ENCODE assay signal across 8 mouse cellular contexts in the genomic region with DNA sequence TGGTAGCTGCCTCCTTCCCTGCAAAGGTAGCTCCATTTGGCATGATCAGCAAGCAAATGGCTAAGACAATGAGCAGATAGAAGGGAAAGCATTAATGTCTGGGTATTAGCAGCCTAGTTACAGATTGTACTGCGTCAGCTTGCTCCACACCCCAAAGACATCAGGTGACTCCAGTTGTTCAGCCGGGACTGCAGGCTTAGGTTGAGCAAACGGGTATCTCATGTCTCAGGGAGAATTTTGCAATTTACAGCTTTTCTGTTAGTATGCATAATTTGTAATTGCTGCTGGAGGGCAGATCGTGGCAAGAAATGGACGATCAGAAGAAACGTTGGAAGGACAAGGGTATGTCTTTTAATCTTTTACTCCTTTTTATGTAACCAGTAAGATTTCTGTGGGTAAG. TPM values are rescaled to one million over a fixed set of nuclear protein-coding genes. Genes with fewer than 3 reads are reported as not detected.
DNase-seq lines count a peak whose midpoint lies in the region; ATAC-seq lines count a peak whose summit lies in the region.

No protein-coding gene starts in this region.

- H3K4me1 ChIP-seq in heart, embryonic 14.5 days (ENCODE audit: control insufficient read depth in 2 of 2, insufficient read depth in 2 of 2, low read length in 2 of 2), result peaks cover 3 to 8% of the 10 kb centered on the region in 2 experiments; a peak in 3 of 4 replicates
- peaks cover 7% of the 10 kb centered on the region for H3K4me1 ChIP-seq in stomach, embryonic 15.5 days
- 0 out of 2 replicates have a peak, but pooled peaks cover 6% of the 10 kb centered on the region for H3K4me1 ChIP-seq in forebrain, embryonic 13.5 days

- H3K4me3 ChIP-seq in heart, embryonic 14.5 days (ENCODE audit: control insufficient read depth in 1 of 2, insufficient read depth in 1 of 2, low read depth in 1 of 2, low read length in 2 of 2), result no peak overlapping the region
- no peak overlapping the region for H3K4me3 ChIP-seq in stomach, embryonic 15.5 days (replicated peaks)
- H3K4me3 ChIP-seq in forebrain, embryonic 13.5 days, result no peak overlapping the region

- no peak for DNase-seq in heart, postnatal 4 days
- DNase-seq in ZHBTc4 (ENCODE audit: low read depth, low spot score), result peak; percentile 26
- DNase-seq in gastrocnemius, postnatal 25 days, result peak; percentile 21
- peak; percentile 28 to 53 for DNase-seq in left cerebral cortex, postnatal 36 days (ENCODE audit: low spot score in 2 of 2)
- no peak for DNase-seq in testis, postnatal 14 days (ENCODE audit: low spot score)

- no peaks in the 10 kb centered on the region for H3K27me3 ChIP-seq in heart, embryonic 14.5 days (ENCODE audit: control insufficient read depth, insufficient read depth, low read length)
- no peaks in the 10 kb centered on the region for H3K27me3 ChIP-seq in stomach, embryonic 15.5 days (replicated peaks)
- no peaks in the 10 kb centered on the region for H3K27me3 ChIP-seq in forebrain, embryonic 13.5 days

- no peak overlapping the region for H3K27ac ChIP-seq in heart, embryonic 14.5 days (replicated peaks in 1 of 2; ENCODE audit: control insufficient read depth in 1 of 2, insufficient read depth in 1 of 2, low read depth in 2 of 2, low read length in 2 of 2)
- H3K27ac ChIP-seq in stomach, embryonic 15.5 days, result no peak overlapping the region
- H3K27ac ChIP-seq in forebrain, embryonic 13.5 days, result no peak overlapping the region

- peaks cover 19% of the 10 kb centered on the region for H3K36me3 ChIP-seq in heart, embryonic 14.5 days (ENCODE audit: control insufficient read depth, insufficient read depth, low read length)
- H3K36me3 ChIP-seq in stomach, embryonic 15.5 days, result no peaks in the 10 kb centered on the region
- H3K36me3 ChIP-seq in forebrain, embryonic 13.5 days (ENCODE audit: poor library complexity, severe bottlenecking), result peaks cover 12% of the 10 kb centered on the region

- 66% methylated on average over 6 of the region's 6 CpGs for WGBS in heart, embryonic 14.5 days
- WGBS in stomach, embryonic 15.5 days, result 24% methylated on average over 6 of the region's 6 CpGs
- 76% methylated on average over 6 of the region's 6 CpGs for WGBS in forebrain, embryonic 13.5 days

- intact Hi-C loops in left cerebral cortex, postnatal 36 days (cut with DNase I), result loop anchor here (5.0 to 10.0 kb wide), 2 partner anchors 69 to 376 kb away; no protein-coding TSS in a partner anchor

- no peaks in the 10 kb centered on the region for H3K9me3 ChIP-seq in heart, embryonic 14.5 days (ENCODE audit: control insufficient read depth, low read length)
- H3K9me3 ChIP-seq in stomach, embryonic 15.5 days, result no peaks in the 10 kb centered on the region
- H3K9me3 ChIP-seq in forebrain, embryonic 13.5 days (replicated peaks), result no peaks in the 10 kb centered on the region

- H3K4me2 ChIP-seq in heart, embryonic 14.5 days (ENCODE audit: low read length), result 0 out of 2 replicates have a peak overlapping the region, but pooled peaks have one; percentile 15
- H3K4me2 ChIP-seq in stomach, embryonic 15.5 days, result peak overlapping the region; percentile 9; the same call in 1 of the 2 replicates
- no peak overlapping the region for H3K4me2 ChIP-seq in forebrain, embryonic 13.5 days

- H3K9ac ChIP-seq in heart, embryonic 14.5 days (ENCODE audit: low read length), result no peak overlapping the region
- H3K9ac ChIP-seq in stomach, embryonic 15.5 days, result no peak overlapping the region
- no peak overlapping the region for H3K9ac ChIP-seq in forebrain, embryonic 13.5 days

- ATAC-seq in heart, embryonic 14.5 days (ENCODE audit: insufficient number of reproducible peaks, insufficient read depth, low FRiP score, low read depth), result no peak
- ATAC-seq in stomach, embryonic 15.5 days (ENCODE audit: insufficient read depth, low FRiP score, low read depth), result no peak
- no peak for ATAC-seq in forebrain, embryonic 13.5 days

RNA-seq across cellular contexts. Expression of gene Rtn4, which starts 25.8 kb away (rescaled TPM):
- 57.1 and 68.3 TPM in 2 replicates for polyA plus RNA-seq in heart, embryonic 14.5 days (2014; fragmentation: Nextera tagmentation; extraction: Ambion mirVana)
- 100 to 1,000 TPM; 231 to 239 TPM for total RNA-seq in heart, postnatal 4 days (2021)
- total RNA-seq in gastrocnemius, postnatal 25 days (2021), result 100 to 1,000 TPM; 715 to 734 TPM
- total RNA-seq in left cerebral cortex, postnatal 36 days (2021), result 100 to 1,000 TPM; 669 to 679 TPM
- 57.1 and 63.7 TPM in 2 replicates for polyA plus RNA-seq in stomach, embryonic 15.5 days (2015; fragmentation: Nextera tagmentation; extraction: Ambion mirVana)
- 102 TPM in 2 replicates for polyA plus RNA-seq in forebrain, embryonic 13.5 days (2015; fragmentation: Nextera tagmentation; extraction: Ambion mirVana)

Comparison
In these comparisons a context has a peak if more than half of its experiments do, and no peak if none do; other contexts are left out.
1. DNase-seq: peak in ZHBTc4 (single experiment), gastrocnemius, postnatal 25 days (single experiment) and left cerebral cortex, postnatal 36 days (2 of 2); none in heart, postnatal 4 days (single experiment) and testis, postnatal 14 days (single experiment).